Comparison of ENCODE assay signal across 15 mouse cellular contexts in genomic region chr6:82775386-82775785, GRCm38 (mm10). TPM values are rescaled to one million over a fixed set of nuclear protein-coding genes. Genes with fewer than 3 reads are reported as not detected.
DNase-seq lines count a peak whose midpoint lies in the region; ATAC-seq and TF ChIP-seq lines count a peak whose summit lies in the region.
"Had no signal": no experiment of that assay in that cellular context is flagged by ENCODE, and none has a peak within 500 bp of the region (broad histone marks: within the 10 kb centered on the region; RNA-seq: fewer than 3 reads in every experiment).

No protein-coding gene starts in this region.

- peaks cover 26% of the 10 kb centered on the region for H3K79me2 ChIP-seq in macrophage (ENCODE audit: inconsistent target)

- no peak for TF ChIP-seq CTCF in thymus, adult 2 months (IDR thresholded peaks at IDR 0.05; ENCODE audit: borderline replicate concordance, control insufficient read depth, extremely low read depth, insufficient read depth, low read length, poor library complexity)

- 75% methylated on average over 6 of the region's 6 CpGs for WGBS in heart, embryonic 13.5 days
- 76% methylated on average over 6 of the region's 6 CpGs for WGBS in heart, embryonic 12.5 days
- WGBS in thymus, adult 2 months: 15% methylated on average over 6 of the region's 6 CpGs
- WGBS in macrophage (ENCODE audit: missing documents): 85% methylated on average over 6 of the region's 6 CpGs

- peaks cover 28% of the 10 kb centered on the region for H3K4me1 ChIP-seq in heart, embryonic 13.5 days
- peaks cover 25% of the 10 kb centered on the region for H3K4me1 ChIP-seq in heart, embryonic 12.5 days (replicated peaks)
- H3K4me1 ChIP-seq in thymus, adult 2 months (replicated peaks; ENCODE audit: control insufficient read depth, insufficient read depth, low read length): peaks cover 26% of the 10 kb centered on the region

- H3K27ac ChIP-seq in heart, embryonic 13.5 days (replicated peaks): no peak overlapping the region; the same call in 1 of the 2 replicates
- no peak overlapping the region for H3K27ac ChIP-seq in heart, embryonic 12.5 days (ENCODE audit: poor library complexity, severe bottlenecking)
- H3K27ac ChIP-seq in thymus, adult 2 months (ENCODE audit: control insufficient read depth, insufficient read depth, low read length): no peak overlapping the region
- peak overlapping the region; percentile 65; the same call in 1 of the 2 replicates for H3K27ac ChIP-seq in macrophage
- H3K27ac ChIP-seq: intestine, embryonic 15.5 days; limb, embryonic 13.5 days; neural tube, embryonic 13.5 days had no signal

- H3K27me3 ChIP-seq in heart, embryonic 13.5 days (replicated peaks): 0 out of 2 replicates have a peak, but pooled peaks cover 7% of the 10 kb centered on the region
- no peaks in the 10 kb centered on the region for H3K27me3 ChIP-seq in heart, embryonic 12.5 days (replicated peaks)
- no peaks in the 10 kb centered on the region for H3K27me3 ChIP-seq in thymus, adult 2 months (ENCODE audit: control insufficient read depth, insufficient read depth, low read length)
- H3K27me3 ChIP-seq: intestine, embryonic 15.5 days had no signal

- peak; percentile 28 for DNase-seq in thymus, adult 2 months
- DNase-seq in thymus, adult 18-20 months: no peak
- no peak for DNase-seq in layer of hippocampus, postnatal 36 days
- no peak for DNase-seq in embryo, embryonic 11 days
- DNase-seq: adrenal gland, postnatal 36 days; cerebellum, adult 9-10 months; kidney, postnatal 10 days; lung, adult 2 months had no signal

- H3K4me2 ChIP-seq in heart, embryonic 13.5 days: peak overlapping the region; percentile 83; the same call in 1 of the 2 replicates
- no peak overlapping the region for H3K4me2 ChIP-seq in heart, embryonic 12.5 days

- no peak overlapping the region for H3K9ac ChIP-seq in heart, embryonic 13.5 days
- no peak overlapping the region for H3K9ac ChIP-seq in heart, embryonic 12.5 days

- no peaks in the 10 kb centered on the region for H3K36me3 ChIP-seq in heart, embryonic 13.5 days
- H3K36me3 ChIP-seq in heart, embryonic 12.5 days: no peaks in the 10 kb centered on the region
- H3K36me3 ChIP-seq in thymus, adult 2 months (ENCODE audit: control insufficient read depth, insufficient read depth, low read length): no peaks in the 10 kb centered on the region
- no peaks in the 10 kb centered on the region for H3K36me3 ChIP-seq in macrophage (ENCODE audit: inconsistent target)
- H3K36me3 ChIP-seq: hindbrain, embryonic 10.5 days; intestine, embryonic 15.5 days; limb, embryonic 13.5 days; neural tube, embryonic 13.5 days had no signal

- ATAC-seq in heart, embryonic 13.5 days (ENCODE audit: extremely low read depth, insufficient number of reproducible peaks, low FRiP score, low TSS enrichment): no peak
- no peak for ATAC-seq in heart, embryonic 12.5 days (ENCODE audit: insufficient number of reproducible peaks, low FRiP score)

- TF ChIP-seq POLR2A in thymus, adult 2 months (IDR thresholded peaks at IDR 0.05; ENCODE audit: control insufficient read depth, extremely low read depth, insufficient read depth, low read length, poor library complexity): no peak

- no peak overlapping the region for H3K4me3 ChIP-seq in heart, embryonic 13.5 days
- H3K4me3 ChIP-seq in heart, embryonic 12.5 days: no peak overlapping the region
- H3K4me3 ChIP-seq in thymus, adult 2 months (ENCODE audit: control insufficient read depth, insufficient read depth, low read length): no peak overlapping the region
- no peak overlapping the region for H3K4me3 ChIP-seq in macrophage (ENCODE audit: inconsistent target)

- H3K9me3 ChIP-seq in heart, embryonic 13.5 days: no peaks in the 10 kb centered on the region
- H3K9me3 ChIP-seq in heart, embryonic 12.5 days (replicated peaks): no peaks in the 10 kb centered on the region
- H3K9me3 ChIP-seq: hindbrain, embryonic 10.5 days; intestine, embryonic 15.5 days; limb, embryonic 13.5 days; neural tube, embryonic 13.5 days had no signal

RNA-seq across cellular contexts. Expression of gene Hk2, which starts 1.1 kb away (rescaled TPM):
- polyA plus RNA-seq in heart, embryonic 13.5 days (2015; fragmentation: Nextera tagmentation; extraction: Ambion mirVana): 28.9 and 36.2 TPM in 2 replicates
- 35.0 and 35.2 TPM in 2 replicates for polyA plus RNA-seq in heart, embryonic 12.5 days (2016; fragmentation: Nextera tagmentation; extraction: Ambion mirVana)
- 6.7 TPM in 2 replicates for polyA plus RNA-seq in thymus, adult 2 months (2012; rRNA removed)
- total RNA-seq in macrophage (2018; cell fraction: chromatin; rRNA removed): 100 to 1,000 TPM in 7 of 26 experiments, 10 to 100 TPM in 19; 42.2 to 378 (median 62.1) TPM
- 100 to 1,000 TPM in 3 of 26 experiments, 10 to 100 TPM in 23; 39.8 to 206 (median 51.4) TPM for total RNA-seq in macrophage (2018; cell fraction: cytosol; rRNA removed)
- 100 to 1,000 TPM in 13 of 26 experiments, 10 to 100 TPM in 13; 58.2 to 290 (median 98.4) TPM for total RNA-seq in macrophage (2018; cell fraction: nucleus; rRNA removed)
- polyA plus RNA-seq in macrophage (2018): 23.2 to 59.3 TPM (median 33.1 TPM) in 3 replicates
- total RNA-seq in layer of hippocampus, postnatal 36 days (2021): 1 to 10 TPM; 6.9 to 8.3 TPM
